Mouse (Mus musculus): ENCODE measurements around the gene Dnajb14. TPM values are rescaled to one million over a fixed set of nuclear protein-coding genes. Genes with fewer than 3 reads are reported as not detected.
"Not testable (repeated sequence)": the region's sequence is repeated elsewhere in the genome, so short reads cannot be mapped to it uniquely, and the experiment has no call there.

The Dnajb14 gene
- polyA plus RNA-seq, 1 experiment from 2014 or later, result 11.1 TPM

DNA sequence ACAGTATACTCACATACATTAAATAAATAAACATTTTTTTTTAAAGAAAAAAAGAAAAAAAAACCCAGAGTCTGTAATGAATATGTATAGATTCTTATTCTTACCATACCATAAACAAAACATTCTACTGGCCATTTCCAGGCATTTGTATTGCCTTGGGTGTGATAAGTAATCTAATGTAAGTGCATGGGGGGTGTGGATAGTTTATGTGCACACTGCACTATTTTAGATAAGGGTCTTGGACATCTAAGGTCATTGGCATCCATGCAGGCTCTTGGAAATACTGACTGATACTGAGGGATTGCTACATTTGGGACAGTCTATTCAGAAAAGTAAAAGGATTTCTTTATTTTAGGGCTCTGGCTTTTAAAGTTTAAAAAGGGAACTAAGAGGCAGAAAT lies 74.1 kb downstream of the Dnajb14 start:
- no peak overlapping the region for H3K4me3 ChIP-seq (ENCODE audit: low read depth, low read length)
- H3K27ac ChIP-seq (ENCODE audit: low read depth, low read length), result peak overlapping the region; percentile 80; the same call in 1 of the 2 replicates
- no peak for ATAC-seq
- no peaks in the 10 kb centered on the region for H3K4me1 ChIP-seq (replicated peaks; ENCODE audit: control insufficient read depth, insufficient read depth, low read length)
- peaks cover 14% of the 10 kb centered on the region; the same call in 1 of the 2 replicates for H3K36me3 ChIP-seq (ENCODE audit: control insufficient read depth, insufficient read depth)
- H3K9me3 ChIP-seq (ENCODE audit: control insufficient read depth), result no peaks in the 10 kb centered on the region
- no peaks in the 10 kb centered on the region for H3K27me3 ChIP-seq (replicated peaks; ENCODE audit: control insufficient read depth, insufficient read depth, low read length)
- H3K4me2 ChIP-seq (replicated peaks; ENCODE audit: low read depth), result no peak overlapping the region
- no peak overlapping the region for H3K9ac ChIP-seq (ENCODE audit: low read depth, low read length)
- no peak for TF ChIP-seq CTCF (IDR thresholded peaks at IDR 0.05; ENCODE audit: low read depth)

GRCm38 (mm10) chr3:137942098-137942622 lies 74.7 kb downstream of the Dnajb14 start:
- Histone ChIP-seq H3K4me3 (ENCODE audit: low read depth, low read length) (no peak overlapping the region), H3K9ac (ENCODE audit: low read depth, low read length) (no peak overlapping the region), H3K27me3 (replicated peaks; ENCODE audit: control insufficient read depth, insufficient read depth, low read length) (no peaks in the 10 kb centered on the region), H3K4me1 (replicated peaks; ENCODE audit: control insufficient read depth, insufficient read depth, low read length) (no peaks in the 10 kb centered on the region), H3K36me3 (ENCODE audit: control insufficient read depth, insufficient read depth) (peaks cover 17% of the 10 kb centered on the region), H3K9me3 (ENCODE audit: control insufficient read depth) (no peaks in the 10 kb centered on the region), H3K4me2 (replicated peaks; ENCODE audit: low read depth) (no peak overlapping the region), H3K27ac (ENCODE audit: low read depth, low read length) (peak overlapping the region; percentile 80; the same call in 1 of the 2 replicates)
- no peak for TF ChIP-seq CTCF (IDR thresholded peaks at IDR 0.05; ENCODE audit: low read depth)
- ATAC-seq, result no peak
- 73% methylated on average over 12 of the region's 12 CpGs for WGBS

- ATAC-seq, result peak; percentile 79
- H3K4me3 ChIP-seq (ENCODE audit: low read depth, low read length), result no peak overlapping the region
- peak overlapping the region; percentile 66 for H3K27ac ChIP-seq (ENCODE audit: low read depth, low read length)
- H3K4me1 ChIP-seq (replicated peaks; ENCODE audit: control insufficient read depth, insufficient read depth, low read length), result no peaks in the 10 kb centered on the region
- no peak overlapping the region for H3K9ac ChIP-seq (ENCODE audit: low read depth, low read length)
- H3K9me3 ChIP-seq (ENCODE audit: control insufficient read depth), result no peaks in the 10 kb centered on the region
- no peak overlapping the region for H3K4me2 ChIP-seq (replicated peaks; ENCODE audit: low read depth)
- no peaks in the 10 kb centered on the region for H3K27me3 ChIP-seq (replicated peaks; ENCODE audit: control insufficient read depth, insufficient read depth, low read length)
- no peak for TF ChIP-seq CTCF (IDR thresholded peaks at IDR 0.05; ENCODE audit: low read depth)
- H3K36me3 ChIP-seq (ENCODE audit: control insufficient read depth, insufficient read depth), result peaks cover 20% of the 10 kb centered on the region
- 41% methylated on average over 6 of the region's 6 CpGs for WGBS
These were observed 76.3 kb downstream of the Dnajb14 start for GRCm38 (mm10) chr3:137943737-137944154.

GRCm38 (mm10) chr3:137946827-137947226 lies 79.4 kb downstream of the Dnajb14 start:
- H3K4me2 ChIP-seq (replicated peaks; ENCODE audit: low read depth), result no peak overlapping the region
- no peaks in the 10 kb centered on the region for H3K9me3 ChIP-seq (ENCODE audit: control insufficient read depth)
- ATAC-seq, result no peak
- no peak for TF ChIP-seq CTCF (IDR thresholded peaks at IDR 0.05; ENCODE audit: low read depth)
- peaks cover 28% of the 10 kb centered on the region for H3K36me3 ChIP-seq (ENCODE audit: control insufficient read depth, insufficient read depth)
- H3K4me3 ChIP-seq (ENCODE audit: low read depth, low read length), result no peak overlapping the region
- no peak overlapping the region for H3K9ac ChIP-seq (ENCODE audit: low read depth, low read length)
- H3K27me3 ChIP-seq (replicated peaks; ENCODE audit: control insufficient read depth, insufficient read depth, low read length), result no peaks in the 10 kb centered on the region
- no peak overlapping the region for H3K27ac ChIP-seq (ENCODE audit: low read depth, low read length)
- 89% methylated on average over 3 of the region's 3 CpGs for WGBS
- peaks cover 2% of the 10 kb centered on the region; the same call in 1 of the 2 replicates for H3K4me1 ChIP-seq (replicated peaks; ENCODE audit: control insufficient read depth, insufficient read depth, low read length)

DNA sequence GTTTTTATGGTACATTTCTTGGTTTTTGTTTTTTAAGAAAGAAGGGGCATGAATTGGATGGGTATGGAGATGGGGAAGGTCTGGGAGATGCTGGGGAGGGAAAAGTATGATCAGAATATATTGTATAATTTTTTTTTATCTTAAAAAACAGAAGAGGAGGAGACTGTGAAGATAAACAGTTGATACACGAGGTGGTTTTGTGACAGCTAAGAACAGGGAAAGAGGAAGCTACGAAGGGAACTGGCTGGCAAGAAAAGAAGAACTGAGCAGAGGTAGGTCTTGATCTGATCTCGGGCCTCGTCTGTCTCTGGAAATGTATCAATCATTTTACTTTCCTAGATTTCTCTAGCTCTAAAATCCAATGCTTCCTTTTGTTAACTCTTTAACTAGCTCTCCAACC lies 80.0 kb downstream of the Dnajb14 start:
- no peak for TF ChIP-seq CTCF (IDR thresholded peaks at IDR 0.05; ENCODE audit: low read depth)
- H3K27me3 ChIP-seq (replicated peaks; ENCODE audit: control insufficient read depth, insufficient read depth, low read length), result no peaks in the 10 kb centered on the region
- no peak overlapping the region for H3K4me2 ChIP-seq (replicated peaks; ENCODE audit: low read depth)
- no peak overlapping the region for H3K4me3 ChIP-seq (ENCODE audit: low read depth, low read length)
- WGBS, result 84% methylated on average over 4 of the region's 4 CpGs
- H3K9ac ChIP-seq (ENCODE audit: low read depth, low read length), result no peak overlapping the region
- H3K9me3 ChIP-seq (ENCODE audit: control insufficient read depth), result no peaks in the 10 kb centered on the region
- no peak overlapping the region for H3K27ac ChIP-seq (ENCODE audit: low read depth, low read length)
- H3K36me3 ChIP-seq (ENCODE audit: control insufficient read depth, insufficient read depth), result peaks cover 28% of the 10 kb centered on the region
- H3K4me1 ChIP-seq (replicated peaks; ENCODE audit: control insufficient read depth, insufficient read depth, low read length), result peaks cover 5% of the 10 kb centered on the region; the same call in 1 of the 2 replicates
- no peak for ATAC-seq

GRCm38 (mm10) chr3:137950191-137950885 lies 82.9 kb downstream of the Dnajb14 start:
- Histone ChIP-seq H3K4me3 (ENCODE audit: low read depth, low read length) (no peak overlapping the region), H3K4me2 (replicated peaks; ENCODE audit: low read depth) (no peak overlapping the region), H3K27me3 (replicated peaks; ENCODE audit: control insufficient read depth, insufficient read depth, low read length) (no peaks in the 10 kb centered on the region), H3K36me3 (ENCODE audit: control insufficient read depth, insufficient read depth) (peaks cover 28% of the 10 kb centered on the region), H3K9me3 (ENCODE audit: control insufficient read depth) (no peaks in the 10 kb centered on the region), H3K4me1 (replicated peaks; ENCODE audit: control insufficient read depth, insufficient read depth, low read length) (peaks cover 5% of the 10 kb centered on the region), H3K27ac (ENCODE audit: low read depth, low read length) (no peak overlapping the region; the same call in 1 of the 2 replicates), H3K9ac (ENCODE audit: low read depth, low read length) (no peak overlapping the region)
- no peak for ATAC-seq
- TF ChIP-seq CTCF (IDR thresholded peaks at IDR 0.05; ENCODE audit: low read depth), result no peak
- WGBS, result 81% methylated on average over 10 of the region's 10 CpGs

GRCm38 (mm10) chr3:137951302-137951701 lies 83.8 kb downstream of the Dnajb14 start:
- not testable (repeated sequence) for H3K27ac ChIP-seq (ENCODE audit: low read depth, low read length); H3K9ac ChIP-seq (ENCODE audit: low read depth, low read length); H3K4me3 ChIP-seq (ENCODE audit: low read depth, low read length); H3K9me3 ChIP-seq (ENCODE audit: control insufficient read depth); H3K4me1 ChIP-seq (replicated peaks; ENCODE audit: control insufficient read depth, insufficient read depth, low read length); H3K27me3 ChIP-seq (replicated peaks; ENCODE audit: control insufficient read depth, insufficient read depth, low read length); ATAC-seq; H3K4me2 ChIP-seq (replicated peaks; ENCODE audit: low read depth)
- WGBS, result 95% methylated on average over 3 of the region's 3 CpGs
- peaks cover 22% of the 10 kb centered on the region for H3K36me3 ChIP-seq (ENCODE audit: control insufficient read depth, insufficient read depth)
